In genomic region chr5:35055076-35055475, GRCm38 (mm10) we compare ENCODE assay signal across 10 mouse cellular contexts. TPM values are rescaled to one million over a fixed set of nuclear protein-coding genes. Genes with fewer than 3 reads are reported as not detected.
DNase-seq lines count a peak whose midpoint lies in the region; ATAC-seq and TF ChIP-seq lines count a peak whose summit lies in the region.
"Had no signal": no experiment of that assay in that cellular context is flagged by ENCODE, and none has a peak within 500 bp of the region (broad histone marks: within the 10 kb centered on the region; RNA-seq: fewer than 3 reads in every experiment).

No protein-coding gene starts in this region.

- ATAC-seq in intestine, embryonic 15.5 days: peak; percentile 32
- no peak; the same call in 1 of the 2 replicates for ATAC-seq in intestine, postnatal 0 days

- no peaks in the 10 kb centered on the region for H3K9me3 ChIP-seq in intestine, embryonic 15.5 days
- H3K9me3 ChIP-seq in intestine, postnatal 0 days (ENCODE audit: control insufficient read depth): no peaks in the 10 kb centered on the region
- H3K9me3 ChIP-seq: liver, embryonic 15.5 days; neural tube, embryonic 13.5 days had no signal

- peaks cover 9% of the 10 kb centered on the region; the same call in 1 of the 2 replicates for H3K4me1 ChIP-seq in intestine, embryonic 15.5 days (replicated peaks)
- no peaks in the 10 kb centered on the region for H3K4me1 ChIP-seq in intestine, postnatal 0 days (replicated peaks; ENCODE audit: control insufficient read depth, insufficient read depth, low read length)
- H3K4me1 ChIP-seq in thymus, adult 2 months (replicated peaks; ENCODE audit: control insufficient read depth, insufficient read depth, low read length): peaks cover 4% of the 10 kb centered on the region

- peak; percentile 72 for DNase-seq in MN1 (ENCODE audit: low spot score)
- DNase-seq in adrenal gland, postnatal 25 days: peak; percentile 74
- DNase-seq in lung, adult 18-20 months: peak; percentile 57 to 80
- no peak for DNase-seq in right cerebral cortex, adult 18-20 months
- DNase-seq in thymus, adult 2 months: no peak
- no peak for DNase-seq in spleen, postnatal 4 days (ENCODE audit: low spot score in 2 of 2)

- no peak for TF ChIP-seq CTCF in intestine, postnatal 0 days (IDR thresholded peaks at IDR 0.05; ENCODE audit: low read depth)
- TF ChIP-seq CTCF in thymus, adult 2 months (IDR thresholded peaks at IDR 0.05; ENCODE audit: borderline replicate concordance, control insufficient read depth, extremely low read depth, insufficient read depth, low read length, poor library complexity): no peak

- 67% methylated on average over 12 of the region's 12 CpGs for WGBS in intestine, embryonic 15.5 days
- WGBS in intestine, postnatal 0 days: 48% methylated on average over 12 of the region's 12 CpGs
- WGBS in thymus, adult 2 months: 86% methylated on average over 12 of the region's 12 CpGs

- H3K4me2 ChIP-seq in intestine, embryonic 15.5 days (replicated peaks): no peak overlapping the region
- H3K4me2 ChIP-seq in intestine, postnatal 0 days (replicated peaks; ENCODE audit: low read depth): no peak overlapping the region
- H3K4me2 ChIP-seq: liver, embryonic 15.5 days; neural tube, embryonic 13.5 days had no signal

- H3K27me3 ChIP-seq in intestine, embryonic 15.5 days (replicated peaks): peaks cover 34% of the 10 kb centered on the region
- peaks cover 29% of the 10 kb centered on the region for H3K27me3 ChIP-seq in intestine, postnatal 0 days (replicated peaks; ENCODE audit: control insufficient read depth, insufficient read depth, low read length)
- peaks cover 3% of the 10 kb centered on the region; the same call in 1 of the 2 replicates for H3K27me3 ChIP-seq in thymus, adult 2 months (ENCODE audit: control insufficient read depth, insufficient read depth, low read length)

- H3K4me3 ChIP-seq in intestine, embryonic 15.5 days (replicated peaks): no peak overlapping the region
- H3K4me3 ChIP-seq in intestine, postnatal 0 days (ENCODE audit: low read depth, low read length): no peak overlapping the region
- no peak overlapping the region for H3K4me3 ChIP-seq in thymus, adult 2 months (ENCODE audit: control insufficient read depth, insufficient read depth, low read length)
- H3K4me3 ChIP-seq: liver, embryonic 15.5 days; neural tube, embryonic 13.5 days had no signal

- no peak overlapping the region for H3K9ac ChIP-seq in intestine, embryonic 15.5 days
- H3K9ac ChIP-seq in intestine, postnatal 0 days (ENCODE audit: low read depth, low read length): no peak overlapping the region
- H3K9ac ChIP-seq: liver, embryonic 15.5 days; neural tube, embryonic 13.5 days had no signal

- no peaks in the 10 kb centered on the region for H3K36me3 ChIP-seq in intestine, embryonic 15.5 days
- no peaks in the 10 kb centered on the region for H3K36me3 ChIP-seq in intestine, postnatal 0 days (ENCODE audit: control insufficient read depth, insufficient read depth)
- no peaks in the 10 kb centered on the region for H3K36me3 ChIP-seq in thymus, adult 2 months (ENCODE audit: control insufficient read depth, insufficient read depth, low read length)
- H3K36me3 ChIP-seq: liver, embryonic 15.5 days; neural tube, embryonic 13.5 days had no signal

- TF ChIP-seq POLR2A in thymus, adult 2 months (IDR thresholded peaks at IDR 0.05; ENCODE audit: control insufficient read depth, extremely low read depth, insufficient read depth, low read length, poor library complexity): no peak

- no peak overlapping the region for H3K27ac ChIP-seq in intestine, embryonic 15.5 days
- H3K27ac ChIP-seq in intestine, postnatal 0 days (ENCODE audit: low read depth, low read length): no peak overlapping the region
- H3K27ac ChIP-seq in thymus, adult 2 months (ENCODE audit: control insufficient read depth, insufficient read depth, low read length): no peak overlapping the region
- H3K27ac ChIP-seq: liver, embryonic 15.5 days; neural tube, embryonic 13.5 days had no signal

RNA-seq across cellular contexts. Expression of gene Dok7, which starts 1.5 kb away (rescaled TPM):
- 1.3 TPM in 2 replicates for polyA plus RNA-seq in intestine, embryonic 15.5 days (2015; fragmentation: Nextera tagmentation; extraction: Ambion mirVana)
- 0.33 and 0.50 TPM in 2 replicates for polyA plus RNA-seq in intestine, postnatal 0 days (2015; fragmentation: Nextera tagmentation; extraction: Ambion mirVana)
- total RNA-seq in adrenal gland, postnatal 25 days (2021): 8.7 and 17.1 TPM in 2 replicates
- 0.45 and 2.0 TPM in 2 replicates for polyA plus RNA-seq in thymus, adult 2 months (2012; rRNA removed)

RNA-seq across cellular contexts. Expression of gene Hgfac, which starts 13.8 kb away (rescaled TPM):
- 4.9 and 11.8 TPM in 2 replicates for polyA plus RNA-seq in intestine, embryonic 15.5 days (2015; fragmentation: Nextera tagmentation; extraction: Ambion mirVana)
- polyA plus RNA-seq in intestine, postnatal 0 days (2015; fragmentation: Nextera tagmentation; extraction: Ambion mirVana): 8.2 and 10.5 TPM in 2 replicates
- 3.4 and 8.4 TPM in 2 replicates for total RNA-seq in adrenal gland, postnatal 25 days (2021)
- 5.7 and 6.5 TPM in 2 replicates for polyA plus RNA-seq in thymus, adult 2 months (2012; rRNA removed)

RNA-seq across cellular contexts. Expression of gene Lrpap1, which starts 50.5 kb away (rescaled TPM):
- 90.3 and 94.7 TPM in 2 replicates for polyA plus RNA-seq in intestine, embryonic 15.5 days (2015; fragmentation: Nextera tagmentation; extraction: Ambion mirVana)
- polyA plus RNA-seq in intestine, postnatal 0 days (2015; fragmentation: Nextera tagmentation; extraction: Ambion mirVana): 47.7 and 50.6 TPM in 2 replicates
- 105 and 120 TPM in 2 replicates for total RNA-seq in adrenal gland, postnatal 25 days (2021)
- 18.9 and 24.4 TPM in 2 replicates for polyA plus RNA-seq in thymus, adult 2 months (2012; rRNA removed)

Comparison
In these comparisons a context has a peak if more than half of its experiments do, and no peak if none do; other contexts are left out.
1. DNase-seq: peak in MN1 (single experiment), adrenal gland, postnatal 25 days (single experiment) and lung, adult 18-20 months (2 of 2); none in right cerebral cortex, adult 18-20 months (single experiment), thymus, adult 2 months (single experiment) and spleen, postnatal 4 days (0 of 2).